Mouse (Mus musculus) neural tube, embryonic 10.5 days (tissue): ENCODE measurements around the gene Gsg1.

Source experiments
- DNase-seq: peaks from one replicate; pipeline ENCODE4 v3.0.0-alpha.2; 2017; ENCODE audit warnings: low spot score; ENCODE audit errors: extremely low spot score

Gene Gsg1

GRCm38 (mm10) chr6:135254153-135254552 lies at the start of gene Gsg1:
Gene Gsg1, minus strand, starts transcription at chr6:135254351.
- no peak for DNase-seq

DNA sequence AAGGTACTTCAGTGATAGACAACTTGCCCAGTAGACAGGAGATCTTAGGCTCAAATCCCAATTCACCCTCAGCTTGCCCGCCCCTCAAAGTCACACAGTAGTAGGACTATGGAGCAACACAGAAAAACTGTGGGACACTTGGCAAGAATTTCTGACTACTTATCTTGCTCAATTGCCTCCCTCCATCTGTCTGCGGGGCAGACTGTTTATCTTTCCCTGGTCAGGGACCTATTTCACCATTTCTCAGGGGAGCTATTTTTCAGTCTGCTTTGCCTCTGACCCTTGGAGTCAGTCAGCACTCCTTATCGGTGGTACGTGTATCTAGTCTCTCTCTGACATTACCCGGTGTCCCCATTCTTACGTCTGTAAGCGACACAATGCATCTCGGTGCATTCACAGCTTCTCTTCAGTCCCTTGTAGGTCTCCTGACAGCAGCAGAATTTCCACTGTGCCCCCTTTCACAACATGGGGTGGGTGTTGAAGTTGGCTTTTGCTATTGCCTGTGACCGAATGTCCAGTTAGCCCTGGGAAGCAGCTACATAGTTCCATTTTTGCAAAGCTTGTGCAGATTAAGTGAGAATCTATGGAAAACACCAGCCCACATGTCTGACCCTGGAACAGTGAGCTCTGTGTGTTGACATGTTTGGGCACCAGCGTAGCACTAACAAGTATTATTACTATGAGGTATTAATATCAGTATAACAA lies 48.4 kb upstream of the Gsg1 start:
- DNase-seq = no peak

DNA sequence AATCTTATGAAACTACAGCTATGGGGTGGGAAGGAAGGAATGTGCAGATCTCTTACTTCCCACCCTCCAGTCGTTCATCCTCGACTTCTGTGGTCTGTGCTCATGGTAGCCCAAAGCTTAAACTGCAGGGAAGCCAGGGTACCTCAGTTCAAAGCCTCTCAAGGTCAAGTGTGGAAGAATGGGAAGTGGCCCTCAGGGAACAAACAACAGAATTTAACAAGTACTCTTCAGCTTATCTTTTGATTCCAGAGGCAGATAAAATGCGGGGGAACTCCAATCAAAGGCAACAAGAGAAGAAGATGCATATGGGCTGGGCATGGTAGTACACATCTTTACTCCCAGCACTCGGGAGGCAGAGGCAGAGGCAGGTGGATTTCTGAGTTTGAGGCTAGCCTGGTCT lies 46.3 kb upstream of the Gsg1 start:
- no peak for DNase-seq

DNA sequence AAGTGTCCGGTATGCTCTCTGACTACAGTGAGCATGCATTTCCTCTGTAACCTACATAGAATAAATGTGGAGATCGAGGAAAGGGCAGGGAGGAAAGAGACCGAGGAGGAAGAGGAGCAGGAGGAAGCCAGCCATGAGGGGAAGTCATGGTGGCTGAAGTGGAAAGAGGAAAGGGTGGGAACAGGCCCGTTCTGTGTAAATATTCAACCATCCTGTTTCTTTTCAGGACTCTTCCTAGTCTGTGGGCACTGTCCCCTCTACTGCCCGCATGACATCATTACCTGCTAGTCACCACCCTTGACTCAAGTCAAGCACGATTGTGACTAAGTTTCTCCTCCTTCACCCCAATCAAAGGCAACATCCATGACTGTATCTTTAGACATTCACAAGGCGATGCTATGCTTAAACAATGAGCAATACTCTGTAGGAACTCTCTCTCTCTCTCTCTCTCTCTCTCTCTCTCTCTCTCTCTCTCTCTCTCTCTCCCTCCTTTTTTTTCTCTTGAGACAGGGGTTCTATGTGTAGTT lies 44.9 kb upstream of the Gsg1 start:
- DNase-seq = no peak

- no peak for DNase-seq
Observed at GRCm38 (mm10) chr6:135297570-135297969, 43.4 kb upstream of the Gsg1 start.

- no peak for DNase-seq
Observed at GRCm38 (mm10) chr6:135296267-135296666, 42.1 kb upstream of the Gsg1 start.

DNA sequence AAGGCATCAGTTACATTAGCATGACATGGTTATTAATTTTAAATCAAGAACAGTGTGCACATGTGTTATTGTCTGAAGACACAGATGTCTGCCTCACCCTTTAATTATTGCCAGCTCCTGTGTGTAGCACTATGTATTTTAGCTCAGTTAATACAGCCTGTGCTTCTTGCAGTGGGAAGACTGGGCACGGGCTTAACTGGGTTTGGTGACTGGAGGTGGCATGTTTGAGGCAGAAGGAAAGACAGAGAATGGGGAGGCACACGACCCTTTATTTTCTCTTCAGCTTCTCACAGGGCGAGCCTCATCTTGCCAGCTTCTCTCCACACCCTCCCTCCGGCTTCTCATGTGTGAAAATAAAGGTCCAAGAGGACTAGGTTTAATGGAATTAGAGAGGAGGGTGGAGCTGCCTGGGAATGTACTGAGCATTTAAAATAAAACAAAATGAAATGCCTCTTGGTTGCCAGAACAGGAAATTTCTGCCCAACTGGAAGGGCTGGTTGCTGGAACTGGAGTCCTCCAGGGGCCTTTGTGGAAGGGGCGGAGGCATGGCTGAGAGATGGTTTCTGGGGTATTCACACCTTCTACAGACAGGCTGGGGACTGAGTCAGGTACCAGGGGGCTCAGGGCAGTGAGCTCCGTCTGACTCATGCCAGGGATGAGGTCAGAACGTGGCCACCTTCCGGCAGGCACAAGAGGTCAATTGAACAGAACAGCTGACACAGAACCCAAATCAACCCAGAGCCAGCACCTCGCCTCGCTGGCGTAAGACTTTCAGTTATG lies 41.1 kb upstream of the Gsg1 start:
- DNase-seq = no peak

GRCm38 (mm10) chr6:135294150-135294549 lies 40.0 kb upstream of the Gsg1 start:
- no peak for DNase-seq

DNA sequence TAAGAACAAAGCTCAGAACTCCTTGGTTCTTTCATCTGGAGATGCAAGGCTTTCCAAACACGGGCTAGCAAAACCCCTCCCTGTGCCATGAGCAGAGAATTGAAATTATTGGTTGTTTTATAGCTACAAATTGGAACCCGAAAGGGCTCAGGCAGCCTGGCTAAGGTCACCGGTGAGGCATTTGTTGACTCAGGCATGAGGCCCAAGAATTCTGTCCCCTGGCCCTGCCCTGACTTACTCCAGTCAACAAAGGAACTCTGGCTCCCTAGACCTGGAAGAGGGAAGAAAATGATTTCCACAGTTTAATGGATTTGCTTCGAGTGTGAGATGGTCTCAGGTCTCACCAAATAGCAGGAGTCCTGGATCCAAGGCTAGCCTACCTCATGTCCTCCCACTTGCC lies 38.2 kb upstream of the Gsg1 start:
- no peak for DNase-seq

DNA sequence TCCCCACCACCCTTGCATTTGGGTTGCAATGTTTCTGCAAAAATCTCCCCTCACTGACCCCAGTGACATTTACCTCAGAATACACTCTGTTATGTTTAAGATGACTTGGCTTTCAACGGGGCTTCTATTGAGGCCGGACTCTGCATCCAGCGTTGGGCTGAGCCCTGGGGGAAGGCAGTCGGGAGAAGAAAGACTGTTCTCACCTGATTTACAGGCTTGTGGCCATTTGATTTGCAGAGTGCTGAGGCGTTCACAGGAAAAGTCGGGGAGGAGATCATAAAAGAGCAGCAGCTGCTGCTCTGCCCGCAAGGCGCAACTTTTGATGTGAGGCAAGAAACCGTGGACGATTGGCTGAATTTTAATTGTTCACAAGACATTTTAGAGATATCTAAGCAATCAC lies 25.7 kb upstream of the Gsg1 start:
- DNase-seq = no peak

GRCm38 (mm10) chr6:135279286-135279685 lies 25.1 kb upstream of the Gsg1 start:
- no peak for DNase-seq

DNA sequence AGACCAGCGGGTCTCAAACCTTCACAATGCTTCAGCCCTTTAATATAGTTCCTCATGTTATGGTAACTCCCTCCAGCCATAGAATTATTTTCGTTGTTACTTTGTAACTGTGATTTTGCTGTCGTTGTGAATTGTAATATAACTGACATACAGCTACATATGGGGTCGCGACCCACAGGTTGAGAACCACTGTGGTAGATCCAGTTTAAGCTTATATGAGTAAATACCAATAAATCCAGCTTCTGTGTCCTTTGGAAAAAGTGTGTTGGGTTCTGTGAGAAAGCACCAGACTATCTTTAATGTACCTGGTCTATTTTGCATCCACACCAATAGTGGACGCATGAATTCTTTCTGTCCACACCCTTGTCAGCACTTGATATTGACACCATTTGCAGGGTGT lies 24.2 kb upstream of the Gsg1 start:
- no peak for DNase-seq

DNA sequence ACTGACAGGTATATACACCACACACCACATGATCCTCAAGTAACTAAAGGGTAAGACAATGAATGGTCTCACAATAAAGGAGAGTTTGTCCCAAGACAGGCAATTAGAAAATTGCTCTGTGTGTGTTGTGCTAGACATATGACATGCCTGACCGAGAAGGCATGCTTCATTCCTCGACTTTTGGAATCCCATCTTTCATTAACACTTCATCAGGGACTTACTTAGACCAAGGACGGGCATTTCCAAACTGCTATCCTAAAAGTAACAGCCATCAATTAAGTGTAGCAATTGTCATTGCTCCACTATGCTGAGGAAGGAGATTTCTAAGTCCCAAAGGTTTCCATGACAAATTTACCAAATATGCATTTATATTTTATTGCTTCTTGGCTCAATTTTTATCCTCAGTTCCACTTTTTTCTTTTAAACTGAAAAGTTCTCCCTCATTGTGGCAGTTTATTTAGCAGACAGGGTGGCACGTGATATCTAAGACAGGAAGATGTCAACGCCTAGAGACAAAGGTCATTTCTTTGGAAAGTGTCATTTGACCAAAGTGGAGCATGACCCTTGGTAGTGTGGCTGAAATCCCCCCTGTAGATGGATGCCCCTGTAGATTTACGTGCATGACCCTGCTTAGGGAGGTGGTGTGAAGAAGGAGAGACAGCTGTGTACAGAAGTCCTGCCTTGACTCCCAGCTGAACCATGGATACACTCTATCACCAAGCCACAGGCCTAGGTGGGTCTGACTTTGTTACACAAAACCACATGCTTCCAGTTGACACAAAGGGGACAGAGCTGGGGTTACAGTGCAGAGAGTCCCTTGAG lies 22.5 kb upstream of the Gsg1 start:
- no peak for DNase-seq

- DNase-seq = no peak
Observed at GRCm38 (mm10) chr6:135275231-135275630, 21.1 kb upstream of the Gsg1 start.

GRCm38 (mm10) chr6:135273066-135273465 lies 18.9 kb upstream of the Gsg1 start:
- DNase-seq = no peak

GRCm38 (mm10) chr6:135271761-135272160 lies 17.6 kb upstream of the Gsg1 start:
- DNase-seq = no peak

- no peak for DNase-seq
Observed at GRCm38 (mm10) chr6:135269626-135270025, 15.5 kb upstream of the Gsg1 start.

DNA sequence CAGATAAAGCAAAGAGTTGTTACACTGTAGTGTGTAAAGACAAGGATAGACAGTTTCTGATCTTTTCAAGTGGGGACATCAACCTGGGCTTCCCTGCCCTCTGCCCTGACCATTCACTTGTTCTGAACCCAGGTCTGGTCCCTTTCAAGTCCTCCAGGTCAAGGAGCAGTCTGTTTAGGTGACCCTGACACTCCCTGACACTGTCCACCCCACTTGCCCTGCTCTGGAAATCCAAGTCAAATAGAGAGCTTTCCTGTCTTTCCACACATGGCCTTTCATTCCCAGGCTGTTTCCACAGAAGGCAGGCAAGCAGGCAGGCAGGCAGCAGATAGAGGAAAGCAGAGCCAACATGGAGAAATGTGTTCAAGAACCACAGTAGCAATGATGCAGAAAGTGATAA lies 14.2 kb upstream of the Gsg1 start:
- DNase-seq = no peak

DNA sequence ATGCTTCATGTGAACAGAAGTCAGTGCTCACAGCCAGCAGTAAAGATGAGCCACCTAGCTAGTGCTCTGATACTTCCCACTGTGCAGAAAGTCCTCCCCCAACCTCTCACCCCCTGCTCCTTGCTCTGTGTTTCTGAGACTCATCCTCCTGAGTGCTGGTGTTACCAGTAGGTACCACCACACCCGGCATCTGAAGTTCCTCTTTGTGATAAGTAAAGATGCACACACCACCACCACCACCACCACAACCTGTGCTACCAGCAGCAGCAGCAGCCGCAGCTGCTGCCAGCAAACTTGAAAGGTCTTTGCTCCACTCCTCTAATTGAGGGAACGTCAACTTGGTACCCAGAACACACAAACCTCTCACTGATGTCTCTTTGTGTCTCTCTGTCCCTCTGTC lies 13.1 kb upstream of the Gsg1 start:
- DNase-seq = no peak

- no peak for DNase-seq
Observed at GRCm38 (mm10) chr6:135266056-135266455, 11.9 kb upstream of the Gsg1 start.

DNA sequence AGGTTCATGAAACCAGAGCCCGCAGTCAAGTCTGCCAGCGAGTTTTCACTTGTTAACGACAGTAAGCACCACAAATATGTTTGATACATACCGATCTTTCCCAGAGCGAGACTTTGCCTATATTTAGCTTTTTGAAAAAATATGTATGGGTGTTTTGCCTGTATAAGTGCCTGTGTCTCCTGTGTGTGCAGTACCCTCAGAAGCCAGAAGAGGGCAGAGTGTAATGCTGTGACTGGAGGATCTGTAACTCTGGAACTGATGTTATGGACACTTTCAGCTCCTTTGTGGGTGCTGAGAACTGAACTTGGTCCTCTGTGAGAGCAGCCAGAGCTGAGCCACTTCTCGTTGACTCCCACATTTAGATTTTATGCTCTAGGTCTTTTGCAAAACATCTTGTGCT lies 10.0 kb upstream of the Gsg1 start:
- DNase-seq = no peak

DNA sequence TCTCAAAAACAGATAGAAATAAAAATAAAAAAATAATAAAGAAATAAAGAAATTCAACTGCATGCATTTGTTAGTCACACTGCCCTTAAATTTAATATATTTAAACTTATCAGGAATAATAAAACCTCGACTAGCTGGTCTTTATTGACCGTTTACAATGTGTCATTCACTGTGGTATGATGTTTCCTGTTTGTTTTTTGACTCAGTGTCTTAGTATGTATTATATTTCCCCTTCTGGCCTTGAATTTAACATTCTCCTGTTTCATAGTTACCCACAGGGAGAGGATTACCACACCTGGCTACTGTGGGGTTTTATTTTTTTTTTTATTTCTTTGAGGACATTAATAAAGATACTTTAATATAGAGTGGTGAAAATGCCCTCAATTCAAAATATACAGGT lies 8.4 kb upstream of the Gsg1 start:
- no peak for DNase-seq
